Mouse (Mus musculus) E14TG2a.4 (cell line): ENCODE data around the gene Mcub.

Experiments
- CTCF ChIP-seq: conservative IDR thresholded peaks from 2 replicates; pipeline ENCODE4 v1.5.1; 2014; ENCODE audit warnings: low read length
- NANOG ChIP-seq: IDR thresholded peaks from 2 replicates; pipeline ENCODE4 v1.6.1; 2014; ENCODE audit warnings: borderline replicate concordance, low read length, mixed read lengths
- POU5F1 ChIP-seq: IDR thresholded peaks from 2 replicates; pipeline ENCODE4 v1.6.1; 2014; ENCODE audit warnings: low read length, borderline replicate concordance

DNA sequence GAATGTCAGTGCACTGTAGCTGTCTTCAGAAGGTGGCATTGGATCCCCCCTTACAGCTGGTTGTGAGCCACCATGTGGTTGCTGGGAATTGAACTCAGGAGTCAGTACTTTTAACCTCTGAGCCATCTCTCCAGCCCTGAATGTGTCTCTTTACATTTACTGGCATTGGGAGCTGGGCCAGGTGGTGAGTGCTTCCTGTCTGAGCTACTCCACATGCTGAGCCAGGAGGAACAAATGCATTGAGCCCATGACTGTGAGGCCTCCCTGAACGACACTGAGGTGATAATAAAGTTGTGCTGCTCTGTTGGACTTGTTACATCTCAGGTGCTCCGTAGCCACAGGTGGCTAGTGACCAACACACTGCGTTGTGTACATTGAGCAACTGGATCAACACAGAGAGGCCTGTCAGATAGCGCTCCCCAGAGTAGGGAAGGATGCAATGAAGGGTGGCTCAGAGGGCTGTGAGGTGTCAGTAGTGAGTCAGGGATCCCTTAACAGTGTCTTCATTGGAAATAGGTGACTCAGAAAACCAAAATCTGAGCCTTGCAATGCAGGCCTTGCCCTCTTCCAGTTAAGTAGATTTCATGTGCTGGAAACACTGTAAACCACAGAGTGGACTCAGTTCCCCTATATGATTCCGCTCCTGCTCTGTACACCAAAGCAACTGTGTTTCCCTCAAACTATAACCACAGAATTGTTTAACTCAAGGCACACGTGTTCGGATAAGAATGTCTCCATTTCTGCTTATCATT, 65.4 kb downstream of the Mcub start:
- TF ChIP-seq CTCF (no peak), NANOG (no peak), POU5F1 (no peak)
